Mouse (Mus musculus) stomach, postnatal 0 days (tissue): Measurements from ENCODE around the gene Mobp. TPM values are rescaled to one million over a fixed set of nuclear protein-coding genes. Genes with fewer than 3 reads are reported as not detected.
A peak's percentile ranks its signal among the peaks of the same experiment; 100 is the strongest.

Source experiments
- ATAC-seq: fragments of 200-750 bp; cut with Nextera tagmentation; 2 replicates; pipeline ENCODE4 v1.8.0; 2017; ENCODE audit not compliant: low FRiP score, low TSS enrichment
- DNase-seq: peaks from one replicate; pipeline ENCODE4 v3.0.0-alpha.2; 2016; ENCODE audit warnings: low spot score
- H3K27ac ChIP-seq: fragments of 300-500 bp; sonication (generic); replicated peaks from 2 replicates; pipeline ENCODE4 v1.5.1; 2014; ENCODE audit warnings: mild to moderate bottlenecking, control low read depth
- H3K27me3 ChIP-seq: fragments of 300-500 bp; sonication (generic); 2 replicates; pipeline ENCODE4 v1.6.1; 2014; ENCODE audit warnings: low read length; ENCODE audit not compliant: control insufficient read depth, insufficient read depth
- H3K36me3 ChIP-seq: fragments of 300-500 bp; sonication (generic); 2 replicates; pipeline ENCODE4 v1.6.1; 2014; ENCODE audit warnings: low read length, mixed read lengths; ENCODE audit not compliant: control insufficient read depth, insufficient read depth
- H3K4me1 ChIP-seq: fragments of 300-500 bp; sonication (generic); replicated peaks from 2 replicates; pipeline ENCODE4 v1.6.1; 2014; ENCODE audit warnings: antibody characterized with exemption; ENCODE audit not compliant: control insufficient read depth, insufficient read depth
- H3K4me2 ChIP-seq: fragments of 300-500 bp; sonication (generic); replicated peaks from 2 replicates; pipeline ENCODE4 v1.6.1; 2014; ENCODE audit warnings: low read depth, mild to moderate bottlenecking, control low read depth, moderate library complexity
- H3K4me3 ChIP-seq: fragments of 300-500 bp; sonication (generic); 2 replicates; pipeline ENCODE4 v1.5.1; 2014; ENCODE audit warnings: low read depth, low read length, control low read depth
- H3K9ac ChIP-seq: fragments of 300-500 bp; sonication (generic); 2 replicates; pipeline ENCODE4 v1.6.1; 2014; ENCODE audit warnings: mild to moderate bottlenecking, low read length, control low read depth, mixed read lengths
- H3K9me3 ChIP-seq: fragments of 300-500 bp; sonication (generic); 2 replicates; pipeline ENCODE4 v1.6.1; 2016; ENCODE audit warnings: low read length; ENCODE audit not compliant: control insufficient read depth
- CTCF ChIP-seq: IDR thresholded peaks from 2 replicates; pipeline ENCODE4 v1.5.1; 2016; ENCODE audit warnings: antibody characterized with exemption, low read depth, mild to moderate bottlenecking, moderate library complexity
- EP300 ChIP-seq: optimal IDR thresholded peaks from 2 replicates; pipeline ENCODE3; 2016; ENCODE audit warnings: antibody characterized with exemption
- WGBS: fragments of 180-500 bp; shearing (Covaris S2); extraction: QIAGEN DNeasy Blood & Tissue Kit; methylation state at CpG from one replicate; pipeline ENCODE4 v1.1.7; 2014; 5-methylcytosine and 5-hydroxymethylcytosine counted together
- polyA plus RNA-seq: library from polyadenylated mRNA; unstranded; fragments of >200 nt; fragmentation: Nextera tagmentation; extraction: Ambion mirVana; gene quantifications from 2 replicates; pipeline ENCODE4 v1.2.1, GENCODE M21; 2015

The Mobp gene
- polyA plus RNA-seq, 1 experiment from 2014 or later, result 0.32 TPM

DNA sequence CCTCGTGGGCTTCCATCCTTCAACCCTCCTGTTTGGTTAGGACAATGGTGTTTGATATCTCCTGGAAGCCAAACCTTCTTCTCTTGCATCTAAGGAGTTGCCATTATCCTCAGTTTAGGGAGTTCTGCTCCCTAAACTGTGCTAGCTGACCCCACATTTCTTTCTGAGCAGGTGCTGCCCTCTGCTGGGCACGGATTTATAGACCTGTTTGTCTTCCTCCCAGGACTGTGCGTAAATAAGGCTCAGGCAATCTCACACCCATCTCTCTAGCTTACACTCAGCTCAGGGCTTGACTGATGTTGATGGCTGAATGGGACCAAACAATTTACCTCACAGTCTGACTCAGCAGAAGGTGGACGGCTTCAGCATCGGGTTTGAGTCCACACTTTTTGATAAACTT is 21.8 kb downstream of the Mobp start:
- no peaks in the 10 kb centered on the region for H3K36me3 ChIP-seq
- H3K4me2 ChIP-seq, result no peak overlapping the region
- WGBS, result 32% methylated on average over 5 of the region's 5 CpGs
- no peak overlapping the region for H3K4me3 ChIP-seq
- H3K9ac ChIP-seq, result no peak overlapping the region
- no peak for TF ChIP-seq EP300
- peak; percentile 84 for TF ChIP-seq CTCF
- H3K27me3 ChIP-seq, result no peaks in the 10 kb centered on the region
- no peaks in the 10 kb centered on the region for H3K4me1 ChIP-seq
- ATAC-seq (peak; percentile 61; the same call in 1 of the 2 replicates), DNase-seq (peak; percentile 72)
- H3K27ac ChIP-seq, result no peak overlapping the region
- no peaks in the 10 kb centered on the region for H3K9me3 ChIP-seq

GRCm38 (mm10) chr9:120174436-120175137 is 25.1 kb downstream of the Mobp start:
- H3K27ac ChIP-seq, result no peak overlapping the region
- DNase-seq (no peak), ATAC-seq (no peak)
- WGBS, result 88% methylated on average over 18 of the region's 18 CpGs
- no peak for TF ChIP-seq CTCF
- no peak for TF ChIP-seq EP300
- H3K27me3 ChIP-seq, result no peaks in the 10 kb centered on the region
- H3K9ac ChIP-seq, result no peak overlapping the region
- no peaks in the 10 kb centered on the region for H3K4me1 ChIP-seq
- no peaks in the 10 kb centered on the region for H3K36me3 ChIP-seq
- no peak overlapping the region for H3K4me3 ChIP-seq
- no peaks in the 10 kb centered on the region for H3K9me3 ChIP-seq
- no peak overlapping the region for H3K4me2 ChIP-seq

DNA sequence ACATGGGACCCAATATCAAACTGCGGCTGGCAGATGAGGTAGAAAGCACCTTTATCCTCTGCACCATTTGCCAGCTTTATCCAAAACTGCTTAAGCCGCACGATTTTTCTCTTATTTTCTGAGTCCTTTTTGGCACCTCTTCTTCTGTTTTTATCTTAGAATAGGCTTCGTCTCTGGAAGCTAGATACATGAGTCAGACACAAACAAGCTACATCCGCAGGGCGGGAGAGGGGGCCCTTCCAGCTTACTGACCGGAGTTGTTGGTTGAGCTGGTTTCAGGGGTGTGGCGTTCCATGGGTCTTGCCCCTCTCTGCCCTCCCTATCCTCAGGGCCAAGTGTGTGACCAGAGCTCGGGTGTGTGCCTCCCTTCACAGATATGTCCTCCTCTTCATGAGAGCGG is 29.3 kb downstream of the Mobp start:
- TF ChIP-seq CTCF, result no peak
- no peak for ATAC-seq
- Histone ChIP-seq H3K36me3 (no peaks in the 10 kb centered on the region), H3K4me1 (no peaks in the 10 kb centered on the region), H3K4me3 (no peak overlapping the region), H3K27ac (no peak overlapping the region), H3K9ac (no peak overlapping the region), H3K27me3 (no peaks in the 10 kb centered on the region), H3K4me2 (no peak overlapping the region), H3K9me3 (no peaks in the 10 kb centered on the region)
- 63% methylated on average over 10 of the region's 10 CpGs for WGBS
- DNase-seq, result no peak

GRCm38 (mm10) chr9:120184499-120184898 is 35.0 kb downstream of the Mobp start:
- WGBS, result 27% methylated on average over 13 of the region's 13 CpGs
- peak overlapping the region; percentile 23; the same call in 1 of the 2 replicates for H3K9ac ChIP-seq
- H3K4me3 ChIP-seq, result no peak overlapping the region
- H3K4me2 ChIP-seq, result no peak overlapping the region
- ATAC-seq (no peak), DNase-seq (peak; percentile 62)
- H3K27ac ChIP-seq, result no peak overlapping the region
- no peaks in the 10 kb centered on the region for H3K4me1 ChIP-seq
- H3K9me3 ChIP-seq, result no peaks in the 10 kb centered on the region
- TF ChIP-seq EP300 (no peak), CTCF (peak; percentile 73)
- no peaks in the 10 kb centered on the region for H3K36me3 ChIP-seq
- no peaks in the 10 kb centered on the region for H3K27me3 ChIP-seq

DNA sequence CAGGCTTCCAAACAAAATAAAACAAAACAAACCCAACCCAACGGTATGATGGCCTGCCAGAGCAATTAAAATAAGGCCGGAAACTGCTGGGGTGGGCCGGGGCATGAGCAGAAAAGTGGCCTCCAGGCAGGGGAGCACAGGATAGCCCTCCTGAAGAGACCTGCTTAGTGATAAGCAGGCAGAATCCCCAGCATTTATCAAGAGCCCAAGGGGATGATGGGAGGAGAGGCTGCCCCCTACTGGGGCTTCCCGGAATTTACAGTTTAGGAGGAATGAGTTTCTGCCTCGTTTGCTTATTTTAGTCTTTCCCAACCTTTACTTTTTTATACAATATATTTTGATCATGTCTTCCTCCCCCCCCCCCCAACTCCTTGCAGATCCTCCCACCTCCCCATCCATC is 37.3 kb downstream of the Mobp start:
- Histone ChIP-seq H3K4me3 (no peak overlapping the region), H3K9ac (no peak overlapping the region), H3K4me2 (no peak overlapping the region), H3K4me1 (no peaks in the 10 kb centered on the region), H3K36me3 (no peaks in the 10 kb centered on the region), H3K27me3 (no peaks in the 10 kb centered on the region), H3K27ac (no peak overlapping the region), H3K9me3 (no peaks in the 10 kb centered on the region)
- peak; percentile 41 for TF ChIP-seq CTCF
- no peak for TF ChIP-seq EP300
- DNase-seq (no peak), ATAC-seq (no peak)
- 84% methylated on average over 5 of the region's 5 CpGs for WGBS

- H3K9ac ChIP-seq, result no peak overlapping the region
- no peak overlapping the region for H3K27ac ChIP-seq
- H3K27me3 ChIP-seq, result no peaks in the 10 kb centered on the region
- H3K9me3 ChIP-seq, result no peaks in the 10 kb centered on the region
- no peaks in the 10 kb centered on the region for H3K4me1 ChIP-seq
- no peaks in the 10 kb centered on the region for H3K36me3 ChIP-seq
- peak overlapping the region; percentile 55 for H3K4me2 ChIP-seq
- 37% methylated on average over 13 of the region's 13 CpGs for WGBS
- peak; percentile 57 for ATAC-seq
- TF ChIP-seq CTCF (no peak), EP300 (no peak)
- peak overlapping the region; percentile 38 for H3K4me3 ChIP-seq
- peak; percentile 18 for DNase-seq
Observed at GRCm38 (mm10) chr9:120190891-120191290, 41.4 kb downstream of the Mobp start.
